Mouse (Mus musculus) spleen, adult 18-20 months (tissue): Measurements from ENCODE around the gene Igsf9b.

Source experiments
- DNase-seq, 2 experiments: peaks; one replicate each; pipeline ENCODE4 v3.0.0; 2022; ENCODE audit warnings: mixed read lengths in 2 of 2

Igsf9b gene

DNA sequence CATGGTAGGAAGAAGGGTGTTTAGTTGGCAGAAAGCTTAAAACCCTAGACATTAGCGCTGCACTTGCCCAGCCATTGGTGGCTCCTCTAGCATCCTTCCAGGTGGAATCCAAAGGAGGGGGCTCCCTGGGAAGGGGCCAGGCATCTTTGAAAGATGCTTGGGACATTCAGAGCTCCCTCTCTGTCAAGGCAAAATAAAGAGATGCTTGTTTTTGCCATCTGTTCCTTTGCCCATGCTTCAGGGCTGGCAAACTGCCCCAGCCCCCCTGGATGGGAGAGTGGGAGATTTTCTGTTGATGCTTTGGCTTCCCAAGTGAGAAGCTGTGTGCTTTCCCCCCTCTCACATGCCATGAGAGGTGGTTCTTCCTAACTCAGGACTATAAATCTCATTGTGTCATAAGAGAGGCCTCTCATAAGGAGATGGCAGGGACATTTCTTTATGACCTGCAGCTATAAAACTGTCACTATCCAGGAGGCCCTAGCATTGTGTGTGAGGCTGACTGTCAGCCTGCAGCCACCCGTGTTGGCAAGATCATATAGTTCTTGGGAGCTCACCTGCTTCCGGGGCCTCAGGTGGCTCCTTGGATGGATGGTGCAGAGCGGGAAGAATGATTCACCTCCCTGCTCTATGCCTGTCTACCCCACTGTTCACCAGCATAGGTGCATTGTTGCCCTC, 38.1 kb downstream of the Igsf9b start:
- no peak for DNase-seq

DNA sequence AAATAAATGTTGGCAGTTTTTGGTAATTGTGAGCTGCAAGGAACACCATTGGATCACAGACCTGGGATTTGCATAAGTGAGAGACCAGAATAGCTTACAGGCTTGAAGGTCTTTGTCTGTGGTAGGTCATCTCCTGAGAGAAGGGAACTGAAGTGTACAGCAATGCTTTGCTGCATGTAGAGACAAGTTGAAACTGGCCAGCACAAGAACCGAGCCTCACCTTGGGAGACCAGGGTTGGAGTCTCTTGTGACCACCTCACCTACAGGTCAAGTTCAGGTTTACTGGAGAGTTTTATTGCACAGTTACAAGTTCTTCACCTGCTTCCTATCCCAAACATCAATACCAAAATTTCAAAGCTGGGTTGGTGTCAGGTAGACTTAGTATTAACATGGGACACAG, 40.2 kb downstream of the Igsf9b start:
- no peak for DNase-seq

DNA sequence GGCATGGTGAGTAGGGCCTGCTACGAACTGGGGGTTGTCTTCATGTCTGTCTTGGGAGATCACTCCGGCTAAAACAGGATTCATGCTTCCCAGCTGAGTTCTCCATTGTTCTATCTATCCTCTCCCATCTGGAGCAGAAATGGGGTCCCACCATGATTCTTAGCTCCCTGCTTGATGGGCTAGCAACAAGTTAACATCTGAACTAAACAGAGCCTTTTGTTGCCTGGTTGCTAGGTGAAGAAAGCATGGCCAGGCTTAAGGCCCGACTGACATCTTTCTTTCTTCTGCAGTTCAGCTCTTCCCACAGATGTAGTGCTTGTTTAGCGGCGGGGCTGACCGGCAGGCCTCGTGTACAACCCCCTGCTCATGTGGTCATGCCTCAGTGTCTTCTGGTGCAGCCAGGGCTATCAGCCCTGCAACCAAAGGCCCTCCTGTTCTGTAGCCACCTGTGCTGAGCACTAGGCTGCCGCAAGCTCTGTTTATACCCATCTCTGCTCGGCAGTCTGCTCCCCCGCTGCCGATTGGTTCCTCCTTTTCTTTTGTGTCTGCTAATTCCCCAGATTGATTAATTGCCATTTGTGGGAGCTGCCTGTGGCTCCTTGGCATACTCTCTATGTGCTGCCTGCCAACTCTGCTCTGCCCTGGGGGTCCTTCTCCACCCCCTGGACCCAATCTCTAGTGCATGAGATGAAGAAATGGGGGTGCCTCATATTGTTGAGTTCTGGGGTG, 47.7 kb downstream of the Igsf9b start:
- DNase-seq = no peak

DNA sequence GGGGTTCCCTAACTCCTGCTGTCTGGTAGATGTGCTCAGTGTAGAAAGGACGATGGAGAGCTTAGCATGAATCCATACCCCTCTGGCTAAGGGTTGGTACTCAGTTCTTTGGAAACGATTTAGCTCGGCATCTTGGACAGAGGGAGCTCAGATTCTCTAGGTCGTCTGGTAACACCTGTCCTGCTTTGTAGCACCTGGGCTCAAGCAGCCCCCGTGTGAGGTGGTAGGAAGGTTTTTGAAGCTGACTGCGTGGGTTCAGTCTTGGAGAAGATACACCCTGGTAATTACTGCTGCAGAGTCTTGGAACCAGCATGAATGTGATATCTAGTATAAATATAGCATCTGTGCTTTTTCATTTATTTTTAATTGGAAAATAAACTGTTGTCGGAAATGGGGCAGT, 54.1 kb downstream of the Igsf9b start:
- no peak for DNase-seq

DNA sequence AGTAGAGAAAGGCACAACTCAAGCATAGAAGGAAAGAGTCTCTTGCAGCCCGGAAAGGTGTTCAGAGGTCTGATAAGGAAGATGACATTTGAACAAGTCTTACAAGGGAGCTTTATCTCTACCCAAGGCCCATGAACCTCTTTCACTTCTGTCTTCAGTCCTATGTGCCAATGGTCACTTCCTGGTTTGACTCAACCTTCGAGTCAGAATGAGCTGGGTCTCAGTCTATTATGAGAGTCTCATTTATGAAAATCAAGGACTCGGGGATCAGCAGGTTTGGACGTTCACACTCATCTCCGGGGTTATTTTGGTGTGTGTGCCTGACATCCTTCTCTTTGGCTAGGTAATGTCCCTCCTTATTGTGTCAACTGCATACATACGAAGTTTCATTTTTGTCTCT, 58.9 kb downstream of the Igsf9b start:
- DNase-seq = no peak

DNA sequence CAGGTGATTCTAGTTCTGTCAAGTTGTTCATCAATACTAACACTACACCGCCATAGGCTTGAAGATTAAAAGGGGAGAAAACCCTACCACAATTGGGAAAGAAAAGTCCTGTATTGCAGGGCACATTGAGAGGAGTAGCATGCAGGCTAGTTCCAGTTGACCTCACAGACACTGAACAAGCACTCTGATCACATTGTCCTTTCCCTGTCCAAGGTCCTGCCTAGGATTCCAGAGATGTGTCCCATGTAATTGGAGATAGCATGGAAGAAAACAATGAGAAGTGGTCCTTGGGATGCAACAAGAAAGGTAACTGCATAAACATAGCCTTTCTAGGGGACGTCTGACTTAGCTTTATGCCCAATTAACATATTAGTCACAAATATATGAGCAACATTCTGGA, 68.2 kb downstream of the Igsf9b start:
- DNase-seq = no peak

GRCm38 (mm10) chr9:27369108-27369507, 70.1 kb downstream of the Igsf9b start:
- DNase-seq = no peak

GRCm38 (mm10) chr9:27375746-27376145, 76.7 kb downstream of the Igsf9b start:
- DNase-seq = no peak

DNA sequence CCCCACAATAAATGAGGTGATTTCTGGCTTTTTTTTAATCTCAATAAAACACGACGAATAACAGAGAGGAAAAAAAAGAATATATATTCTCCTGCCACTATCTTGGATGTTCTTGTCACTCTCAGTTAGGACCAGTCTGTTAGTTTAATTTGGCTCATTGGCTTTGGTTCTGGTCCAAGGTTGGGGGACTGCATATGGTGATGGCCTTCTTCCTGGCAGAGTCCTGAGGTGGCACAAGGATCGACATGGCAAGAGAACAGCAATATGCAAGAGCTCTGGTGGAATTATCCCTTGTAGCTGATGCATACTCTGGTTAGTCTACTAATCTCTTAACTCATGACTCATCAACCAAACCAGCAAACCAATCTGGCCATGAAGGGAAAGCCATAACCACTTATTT, 87.9 kb downstream of the Igsf9b start:
- DNase-seq = no peak

GRCm38 (mm10) chr9:27396500-27396899, 97.5 kb downstream of the Igsf9b start, which contains the start of gene Spata19:
Gene Spata19, plus strand, starts transcription at chr9:27396800.
- no peak for DNase-seq

GRCm38 (mm10) chr9:27401169-27401568, 102.2 kb downstream of the Igsf9b start:
- DNase-seq = no peak
